Mouse (Mus musculus) frontal cortex, postnatal 14 days (tissue): ENCODE data around the gene Car14.

ENCODE experiments used
- DNase-seq, 2 experiments: peaks; one replicate each; pipeline ENCODE4 v3.0.0; 2022; ENCODE audit warnings: low spot score in 2 of 2

The Car14 gene

GRCm38 (mm10) chr3:95856115-95856514, 48.4 kb downstream of the Car14 start:
- DNase-seq, result no peak

- DNase-seq, result peak; percentile 87 to 92
Measured at GRCm38 (mm10) chr3:95855502-95856089, 48.9 kb downstream of the Car14 start, which contains the start of gene Prpf3. TSS of gene Prpf3 (minus strand) at chr3:95855885.

- no peak for DNase-seq
Measured at GRCm38 (mm10) chr3:95851317-95851716, 53.2 kb downstream of the Car14 start.

GRCm38 (mm10) chr3:95850611-95851010, 53.9 kb downstream of the Car14 start:
- DNase-seq, result no peak
